Mouse (Mus musculus): ENCODE data around the gene Vmn1r229. TPM values are rescaled to one million over a fixed set of nuclear protein-coding genes. Genes with fewer than 3 reads are reported as not detected.

Vmn1r229 gene
- not detected in 2 replicates for total RNA-seq (2021)
- long read RNA-seq, experiment 1 = 0 reads
- long read RNA-seq, experiment 2 = 0 reads

DNA sequence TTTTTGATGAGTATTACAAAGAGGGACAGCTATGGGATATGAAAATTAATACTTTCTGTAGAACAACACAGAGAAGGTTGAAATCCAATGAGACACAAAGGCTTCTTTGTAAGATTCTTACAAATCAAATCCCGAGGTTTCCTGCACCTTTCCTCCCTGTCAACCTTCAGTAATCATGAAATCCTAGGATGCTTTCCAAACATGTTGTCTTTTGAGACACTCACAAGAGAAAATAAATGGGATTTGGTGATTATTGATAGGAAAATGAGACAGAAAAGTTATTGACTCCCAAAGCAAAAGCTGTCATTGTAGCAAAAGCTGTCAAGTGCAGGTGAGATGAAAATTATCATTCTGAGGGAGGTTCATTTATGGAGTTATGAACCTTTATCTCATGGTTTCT is at the start of gene Vmn1r229:
Gene Vmn1r229 (plus strand): TSS at position 301 of the 400 bp plus-strand sequence.
- DNase-seq = no peak

DNA sequence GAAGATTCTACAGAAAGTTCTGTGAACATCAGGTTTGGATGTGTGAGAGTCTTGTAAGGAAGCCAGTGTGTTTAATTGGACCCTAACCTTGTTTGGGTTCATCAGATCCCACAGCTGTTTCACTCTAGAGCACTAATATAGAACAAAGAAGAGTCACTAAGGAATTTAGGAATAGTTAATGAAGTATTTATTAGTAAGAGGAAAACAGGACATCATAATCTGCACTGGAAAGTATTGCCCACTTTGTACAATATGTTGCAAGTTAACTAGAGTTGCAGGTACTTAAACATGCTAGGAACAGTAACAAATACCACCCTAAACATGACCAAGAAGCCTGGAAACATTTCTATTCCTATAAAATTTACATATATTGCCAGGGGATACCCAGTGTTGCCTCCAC is 25.3 kb upstream of the Vmn1r229 start, which contains the start of gene Vmn1r228:
Gene Vmn1r228 (minus strand): TSS at position 101 of the 400 bp plus-strand sequence.
- no peak for DNase-seq

DNA sequence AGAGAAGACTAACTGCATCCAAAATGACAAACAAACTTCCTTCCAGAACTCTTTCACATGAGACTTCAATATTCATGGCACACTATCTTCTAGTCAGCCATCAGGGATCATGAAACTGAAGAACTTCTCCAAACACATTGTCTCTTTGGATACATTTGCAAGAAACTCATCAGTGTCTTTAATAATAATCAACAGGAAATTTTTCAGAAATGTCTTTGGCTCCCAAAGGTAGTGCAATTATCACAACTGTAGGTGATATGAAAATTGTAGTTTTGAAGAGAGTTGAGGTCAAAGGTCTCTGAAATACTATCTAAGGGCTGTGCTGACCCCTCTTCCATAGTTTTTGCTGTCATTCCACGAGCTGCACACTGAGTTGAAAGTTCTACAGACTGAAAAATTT is 28.8 kb downstream of the Vmn1r229 start, which contains the start of gene Vmn1r230:
Gene Vmn1r230 (plus strand): TSS at position 301 of the 400 bp plus-strand sequence.
- no peak for DNase-seq

Other genes with a start within 250 kb of the Vmn1r229 start
- not detected in 2 replicates for gene Vmn2r109, start 246.8 kb upstream of the Vmn1r229 start, total RNA-seq (2021)
- not detected in 2 replicates for gene Vmn2r110, start 215.1 kb upstream of the Vmn1r229 start, total RNA-seq (2021)
- not detected in 2 replicates for gene Fpr-rs3, start 186.7 kb upstream of the Vmn1r229 start, total RNA-seq (2021)
- not detected in 2 replicates for gene Vmn1r226, start 128.7 kb upstream of the Vmn1r229 start, total RNA-seq (2021)
- not detected in 2 replicates for gene Vmn1r227, start 81.7 kb upstream of the Vmn1r229 start, total RNA-seq (2021)
- not detected in 2 replicates for gene Vmn1r228, start 25.4 kb upstream of the Vmn1r229 start, total RNA-seq (2021)
- gene Vmn1r230, start 28.9 kb downstream of the Vmn1r229 start, total RNA-seq (2021) = not detected in 2 replicates
- not detected in 2 replicates for gene Vmn1r231, start 93.5 kb downstream of the Vmn1r229 start, total RNA-seq (2021)
- gene Vmn1r232, start 108.2 kb downstream of the Vmn1r229 start, total RNA-seq (2021) = not detected in 2 replicates
- gene Ppp2r1a, start 133.8 kb downstream of the Vmn1r229 start, total RNA-seq (2021) = 286 and 318 TPM in 2 replicates
- gene Vmn1r233, start 184.9 kb downstream of the Vmn1r229 start, total RNA-seq (2021) = not detected in 2 replicates
- 18.5 and 23.8 TPM in 2 replicates for gene Zfp160, start 197.3 kb downstream of the Vmn1r229 start, total RNA-seq (2021)